ENCODE assay signal across 9 mouse cellular contexts in genomic region chrX:60718156-60718769, GRCm38 (mm10).
DNase-seq lines count a peak whose midpoint lies in the region; ATAC-seq and TF ChIP-seq lines count a peak whose summit lies in the region.
"Had no signal": no experiment of that assay in that cellular context is flagged by ENCODE, and none has a peak within 500 bp of the region (broad histone marks: within the 10 kb centered on the region; RNA-seq: fewer than 3 reads in every experiment).

No protein-coding gene starts in this region.

- H3K27ac ChIP-seq in kidney, embryonic 15.5 days = no peak overlapping the region
- H3K27ac ChIP-seq in kidney, adult 2 months (ENCODE audit: insufficient read depth, low read depth, low read length) = no peak overlapping the region
- no peak overlapping the region; the same call in 1 of the 2 replicates for H3K27ac ChIP-seq in hindbrain, embryonic 11.5 days (ENCODE audit: low read depth, low read length)
- no peak overlapping the region for H3K27ac ChIP-seq in midbrain, embryonic 15.5 days

- H3K4me2 ChIP-seq in kidney, embryonic 15.5 days = peak overlapping the region; percentile 38
- peak overlapping the region; percentile 19; the same call in 1 of the 2 replicates for H3K4me2 ChIP-seq in hindbrain, embryonic 11.5 days (replicated peaks; ENCODE audit: low read depth, low read length)
- H3K4me2 ChIP-seq in midbrain, embryonic 15.5 days = peak overlapping the region; percentile 42
- H3K4me2 ChIP-seq: lung, embryonic 14.5 days had no signal

- no peak for DNase-seq in kidney, adult 2 months
- peak; percentile 14 for DNase-seq in embryo, embryonic 11 days
- DNase-seq in hindbrain, embryonic 11.5 days (ENCODE audit: low spot score) = peak; percentile 18
- DNase-seq in cerebellum, adult 9-10 months = no peak
- no peak for DNase-seq in lung, postnatal 14 days
- DNase-seq in frontal cortex, adult 2 months (ENCODE audit: extremely low spot score in 1 of 2, low spot score in 1 of 2) = no peak
- DNase-seq: lung, embryonic 14.5 days had no signal

- no peaks in the 10 kb centered on the region for H3K9me3 ChIP-seq in kidney, embryonic 15.5 days (replicated peaks)
- H3K9me3 ChIP-seq in hindbrain, embryonic 11.5 days (ENCODE audit: control insufficient read depth, low read length) = no peaks in the 10 kb centered on the region
- H3K9me3 ChIP-seq in midbrain, embryonic 15.5 days = no peaks in the 10 kb centered on the region

- no peak for TF ChIP-seq CTCF in kidney, adult 2 months (conservative IDR thresholded peaks at IDR 0.05; ENCODE audit: insufficient read depth, insufficient read length, low read depth, low read length)

- H3K36me3 ChIP-seq in kidney, embryonic 15.5 days = no peaks in the 10 kb centered on the region
- no peaks in the 10 kb centered on the region for H3K36me3 ChIP-seq in kidney, adult 2 months (ENCODE audit: control insufficient read depth, insufficient read depth, low read length)
- no peaks in the 10 kb centered on the region for H3K36me3 ChIP-seq in hindbrain, embryonic 11.5 days (ENCODE audit: control insufficient read depth, insufficient read depth, low read length)
- no peaks in the 10 kb centered on the region for H3K36me3 ChIP-seq in midbrain, embryonic 15.5 days (replicated peaks)

- no peak overlapping the region for H3K4me3 ChIP-seq in kidney, embryonic 15.5 days (replicated peaks)
- no peak overlapping the region for H3K4me3 ChIP-seq in kidney, adult 2 months (ENCODE audit: insufficient read depth, low read depth, low read length)
- H3K4me3 ChIP-seq in hindbrain, embryonic 11.5 days (ENCODE audit: low read depth, low read length) = no peak overlapping the region
- peak overlapping the region; percentile 24 for H3K4me3 ChIP-seq in midbrain, embryonic 15.5 days

- no peak for TF ChIP-seq POLR2A in kidney, adult 2 months (IDR thresholded peaks at IDR 0.05; ENCODE audit: low read depth, low read length)

- H3K27me3 ChIP-seq in kidney, embryonic 15.5 days = peaks cover 20% of the 10 kb centered on the region
- no peaks in the 10 kb centered on the region for H3K27me3 ChIP-seq in kidney, adult 2 months (replicated peaks; ENCODE audit: control insufficient read depth, insufficient read depth, low read length)
- no peaks in the 10 kb centered on the region for H3K27me3 ChIP-seq in hindbrain, embryonic 11.5 days (ENCODE audit: control insufficient read depth, insufficient read depth, low read length)
- H3K27me3 ChIP-seq in midbrain, embryonic 15.5 days (replicated peaks) = no peaks in the 10 kb centered on the region

- no peaks in the 10 kb centered on the region for H3K4me1 ChIP-seq in kidney, embryonic 15.5 days
- H3K4me1 ChIP-seq in kidney, adult 2 months (ENCODE audit: control insufficient read depth, insufficient read depth, low read length) = no peaks in the 10 kb centered on the region
- H3K4me1 ChIP-seq in hindbrain, embryonic 11.5 days (replicated peaks; ENCODE audit: control insufficient read depth, insufficient read depth, low read length) = no peaks in the 10 kb centered on the region
- H3K4me1 ChIP-seq in midbrain, embryonic 15.5 days = peaks cover 3% of the 10 kb centered on the region; the same call in 1 of the 2 replicates

- H3K9ac ChIP-seq in kidney, embryonic 15.5 days = no peak overlapping the region
- H3K9ac ChIP-seq in hindbrain, embryonic 11.5 days (ENCODE audit: low read depth, low read length) = no peak overlapping the region
- H3K9ac ChIP-seq in midbrain, embryonic 15.5 days = no peak overlapping the region
- H3K9ac ChIP-seq: lung, embryonic 14.5 days had no signal

- ATAC-seq in kidney, embryonic 15.5 days (replicated peaks; ENCODE audit: low FRiP score) = no peak
- ATAC-seq in hindbrain, embryonic 11.5 days (ENCODE audit: low FRiP score) = no peak
- peak; percentile 77 for ATAC-seq in midbrain, embryonic 15.5 days (replicated peaks)

- WGBS in kidney, embryonic 15.5 days = 15% methylated on average over 11 of the region's 11 CpGs
- 4% methylated on average over 11 of the region's 11 CpGs for WGBS in kidney, adult 2 months
- WGBS in hindbrain, embryonic 11.5 days = 23% methylated on average over 11 of the region's 11 CpGs
- WGBS in midbrain, embryonic 15.5 days = 28% methylated on average over 11 of the region's 11 CpGs

Comparison
In these comparisons a context has a peak if more than half of its experiments do, and no peak if none do; other contexts are left out.
1. DNase-seq: peak in embryo, embryonic 11 days (single experiment) and hindbrain, embryonic 11.5 days (single experiment); none in kidney, adult 2 months (single experiment), cerebellum, adult 9-10 months (single experiment), lung, postnatal 14 days (single experiment) and frontal cortex, adult 2 months (0 of 2).
2. Peak in every context shown above with its lines, with median percentiles within 50 percentile points of each other: H3K4me2 ChIP-seq.